Mouse (Mus musculus) hindbrain, postnatal 0 days (tissue): ENCODE measurements around the gene Drd3. TPM values are rescaled to one million over a fixed set of nuclear protein-coding genes. Genes with fewer than 3 reads are reported as not detected.

Source experiments
- ATAC-seq: fragments of 200-750 bp; cut with Nextera tagmentation; 2 replicates; pipeline ENCODE4 v1.8.0; 2017; ENCODE audit warnings: mild to moderate bottlenecking, moderate TSS enrichment, moderate library complexity
- DNase-seq: peaks from one replicate; pipeline ENCODE4 v3.0.0-alpha.2; 2015; ENCODE audit warnings: low spot score
- H3K27ac ChIP-seq: fragments of 300-500 bp; sonication (generic); 2 replicates; pipeline ENCODE4 v1.5.1; 2014; ENCODE audit warnings: mild to moderate bottlenecking
- H3K27me3 ChIP-seq: fragments of 300-500 bp; sonication (generic); 2 replicates; pipeline ENCODE4 v1.6.1; 2014; ENCODE audit warnings: low read length, mixed read lengths; ENCODE audit not compliant: insufficient read depth
- H3K36me3 ChIP-seq: fragments of 300-500 bp; sonication (generic); 2 replicates; pipeline ENCODE4 v1.6.1; 2014; ENCODE audit warnings: low read length, mixed read lengths; ENCODE audit not compliant: insufficient read depth
- H3K4me1 ChIP-seq: fragments of 300-500 bp; sonication (generic); 2 replicates; pipeline ENCODE4 v1.6.1; 2014; ENCODE audit warnings: antibody characterized with exemption, low read length, mixed read lengths; ENCODE audit not compliant: insufficient read depth
- H3K4me2 ChIP-seq: fragments of 300-500 bp; sonication (generic); 2 replicates; pipeline ENCODE4 v1.6.1; 2014; ENCODE audit warnings: low read depth, mild to moderate bottlenecking, low read length, moderate library complexity, mixed read lengths
- H3K4me3 ChIP-seq: fragments of 300-500 bp; sonication (generic); 2 replicates; pipeline ENCODE4 v1.5.1; 2014; ENCODE audit warnings: low read length
- H3K9ac ChIP-seq: fragments of 300-500 bp; sonication (generic); replicated peaks from 2 replicates; pipeline ENCODE4 v1.6.1; 2014; ENCODE audit warnings: mild to moderate bottlenecking, low read length, moderate library complexity, mixed read lengths
- H3K9me3 ChIP-seq: fragments of 300-500 bp; sonication (generic); 2 replicates; pipeline ENCODE4 v1.6.1; 2016; ENCODE audit warnings: low read length, mixed read lengths
- CTCF ChIP-seq: IDR thresholded peaks from 2 replicates; pipeline ENCODE4 v1.5.1; 2016; ENCODE audit warnings: antibody characterized with exemption, control low read depth, low read depth
- WGBS: fragments of 180-500 bp; shearing (Covaris S2); extraction: QIAGEN DNeasy Blood & Tissue Kit; methylation state at CpG from one replicate; pipeline ENCODE4 v1.1.7; 2014; 5-methylcytosine and 5-hydroxymethylcytosine counted together
- microRNA-seq, 2 experiments: library from miRNA; unstranded; fragments of <30 nt; microRNA quantifications; one replicate each; pipeline ENCODE4; 2016
- polyA plus RNA-seq: library from polyadenylated mRNA; unstranded; fragments of >200 nt; fragmentation: Nextera tagmentation; extraction: Ambion mirVana; gene quantifications from 2 replicates; pipeline ENCODE4 v1.2.1, GENCODE M21; 2015
- total RNA-seq: library from RNA; depleted of rRNA; stranded (reverse); fragments of >200 nt; gene quantifications from 2 replicates; pipeline ENCODE4 v1.2.3, GENCODE M21; 2014; rRNA removed

Gene Drd3
- total and polyA plus RNA-seq, 2 experiments from 2014 or later = 0.16 TPM; not detected in 1

GRCm38 (mm10) chr16:43841236-43841635 lies 87.4 kb downstream of the Drd3 start:
- no peaks in the 10 kb centered on the region for H3K9me3 ChIP-seq
- ATAC-seq = no peak
- no peak overlapping the region for H3K9ac ChIP-seq
- TF ChIP-seq CTCF = no peak
- H3K4me3 ChIP-seq = no peak overlapping the region
- no peak overlapping the region for H3K27ac ChIP-seq
- 83% methylated on average over 1 of the region's 1 CpGs for WGBS
- no peaks in the 10 kb centered on the region for H3K36me3 ChIP-seq
- no peaks in the 10 kb centered on the region for H3K4me1 ChIP-seq
- H3K4me2 ChIP-seq = no peak overlapping the region
- no peaks in the 10 kb centered on the region for H3K27me3 ChIP-seq
- DNase-seq = no peak

- no peak overlapping the region for H3K27ac ChIP-seq
- WGBS = 72% methylated on average over 1 of the region's 1 CpGs
Measured at GRCm38 (mm10) chr16:43849839-43850238, 96.0 kb downstream of the Drd3 start.

GRCm38 (mm10) chr16:43858941-43859476 lies 105.2 kb downstream of the Drd3 start:
- ATAC-seq (peak; percentile 51; the same call in 1 of the 2 replicates), DNase-seq (peak; percentile 2)
- Histone ChIP-seq H3K4me1 (no peaks in the 10 kb centered on the region), H3K9ac (no peak overlapping the region), H3K27me3 (no peaks in the 10 kb centered on the region), H3K9me3 (no peaks in the 10 kb centered on the region), H3K36me3 (peaks cover 19% of the 10 kb centered on the region), H3K4me2 (no peak overlapping the region), H3K27ac (no peak overlapping the region), H3K4me3 (no peak overlapping the region)
- WGBS = 79% methylated on average over 5 of the region's 5 CpGs
- TF ChIP-seq CTCF = no peak

More at GRCm38 (mm10) chr16:43849839-43850238, 96.0 kb downstream of the Drd3 start:
- H3K27me3 ChIP-seq = no peaks in the 10 kb centered on the region
- no peaks in the 10 kb centered on the region for H3K36me3 ChIP-seq
- no peaks in the 10 kb centered on the region for H3K4me1 ChIP-seq
- no peak overlapping the region for H3K9ac ChIP-seq
- no peak for TF ChIP-seq CTCF
- H3K4me2 ChIP-seq = no peak overlapping the region
- no peak overlapping the region for H3K4me3 ChIP-seq
- ATAC-seq (no peak), DNase-seq (no peak)
- no peaks in the 10 kb centered on the region for H3K9me3 ChIP-seq

GRCm38 (mm10) chr16:43860624-43861023 lies 106.8 kb downstream of the Drd3 start:
- Histone ChIP-seq H3K4me2 (no peak overlapping the region), H3K4me3 (no peak overlapping the region), H3K27me3 (no peaks in the 10 kb centered on the region), H3K4me1 (no peaks in the 10 kb centered on the region), H3K27ac (no peak overlapping the region), H3K36me3 (peaks cover 19% of the 10 kb centered on the region), H3K9me3 (no peaks in the 10 kb centered on the region), H3K9ac (no peak overlapping the region)
- TF ChIP-seq CTCF = no peak
- no peak for ATAC-seq
- DNase-seq = no peak
- 84% methylated on average over 6 of the region's 6 CpGs for WGBS

- H3K36me3 ChIP-seq = peaks cover 10% of the 10 kb centered on the region; the same call in 1 of the 2 replicates
- H3K4me3 ChIP-seq = no peak overlapping the region
- no peaks in the 10 kb centered on the region for H3K4me1 ChIP-seq
- H3K9ac ChIP-seq = no peak overlapping the region
- no peak overlapping the region for H3K27ac ChIP-seq
- no peak for TF ChIP-seq CTCF
- no peak for DNase-seq
- H3K9me3 ChIP-seq = no peaks in the 10 kb centered on the region
- H3K27me3 ChIP-seq = no peaks in the 10 kb centered on the region
- ATAC-seq = no peak
- H3K4me2 ChIP-seq = no peak overlapping the region
Measured at GRCm38 (mm10) chr16:43869805-43870204, 116.0 kb downstream of the Drd3 start.

GRCm38 (mm10) chr16:43871419-43871818 lies 117.6 kb downstream of the Drd3 start:
- no peak overlapping the region for H3K4me3 ChIP-seq
- no peaks in the 10 kb centered on the region for H3K4me1 ChIP-seq
- WGBS = 84% methylated on average over 7 of the region's 7 CpGs
- H3K36me3 ChIP-seq = peaks cover 19% of the 10 kb centered on the region
- DNase-seq = no peak
- H3K4me2 ChIP-seq = no peak overlapping the region
- no peaks in the 10 kb centered on the region for H3K27me3 ChIP-seq
- H3K27ac ChIP-seq = no peak overlapping the region
- TF ChIP-seq CTCF = no peak
- H3K9me3 ChIP-seq = no peaks in the 10 kb centered on the region
- no peak for ATAC-seq
- H3K9ac ChIP-seq = no peak overlapping the region

Small RNAs within 50 kb of the gene (microRNA-seq; reads per million reads assigned to microRNA genes)
- gene Gm25996 = 0 reads per million in 2 experiments

Other genes starting within 250 kb of the Drd3 start
- gene Tigit, start 89.9 kb upstream of the Drd3 start, total RNA-seq = not detected in 2 replicates
- 0.31 TPM in 1 of 2 replicates, not detected in the other for gene Tigit, start 89.9 kb upstream of the Drd3 start, polyA plus RNA-seq
- 0.61 and 0.89 TPM in 2 replicates for gene Ccdc191, start 135.8 kb downstream of the Drd3 start, total RNA-seq
- 4.1 and 6.3 TPM in 2 replicates for gene Ccdc191, start 135.8 kb downstream of the Drd3 start, polyA plus RNA-seq
- gene Qtrt2, start 172.8 kb downstream of the Drd3 start, total RNA-seq = 19.9 and 29.7 TPM in 2 replicates
- 11.3 and 12.9 TPM in 2 replicates for gene Qtrt2, start 172.8 kb downstream of the Drd3 start, polyA plus RNA-seq
- 4.8 and 7.0 TPM in 2 replicates for gene Zdhhc23, start 225.8 kb downstream of the Drd3 start, total RNA-seq
- 2.2 and 2.7 TPM in 2 replicates for gene Zdhhc23, start 225.8 kb downstream of the Drd3 start, polyA plus RNA-seq